Mouse (Mus musculus) kidney, embryonic 14.5 days (tissue): ENCODE data around the gene Paqr9. TPM values are rescaled to one million over a fixed set of nuclear protein-coding genes. Genes with fewer than 3 reads are reported as not detected.

Experiments used
- ATAC-seq: fragments of 200-750 bp; cut with Nextera tagmentation; 2 replicates; pipeline ENCODE4 v1.8.0; 2017; ENCODE audit warnings: moderate number of reproducible peaks, mild to moderate bottlenecking, moderate TSS enrichment, moderate library complexity; ENCODE audit not compliant: low FRiP score, low TSS enrichment
- H3K27ac ChIP-seq: fragments of 300-500 bp; sonication (generic); 2 replicates; pipeline ENCODE4 v1.5.1; 2014; ENCODE audit warnings: low read depth, mild to moderate bottlenecking, low read length, moderate library complexity, mixed read lengths
- H3K27me3 ChIP-seq: fragments of 300-500 bp; sonication (generic); 2 replicates; pipeline ENCODE4 v1.6.1; 2014; ENCODE audit warnings: mild to moderate bottlenecking, low read length; ENCODE audit not compliant: control insufficient read depth, insufficient read depth
- H3K36me3 ChIP-seq: fragments of 300-500 bp; sonication (generic); 2 replicates; pipeline ENCODE4 v1.6.1; 2014; ENCODE audit warnings: low read length, mixed read lengths; ENCODE audit not compliant: control insufficient read depth, insufficient read depth
- H3K4me1 ChIP-seq: fragments of 300-500 bp; sonication (generic); 2 replicates; pipeline ENCODE4 v1.6.1; 2014; ENCODE audit warnings: low read length, mixed read lengths; ENCODE audit not compliant: control insufficient read depth, insufficient read depth
- H3K4me2 ChIP-seq: fragments of 300-500 bp; sonication (generic); replicated peaks from 2 replicates; pipeline ENCODE4 v1.6.1; 2014; ENCODE audit warnings: low read depth, mild to moderate bottlenecking, low read length
- H3K4me3 ChIP-seq: fragments of 300-500 bp; sonication (generic); 2 replicates; pipeline ENCODE4 v1.5.1; 2014; ENCODE audit warnings: mild to moderate bottlenecking, low read length
- H3K9ac ChIP-seq: fragments of 300-500 bp; sonication (generic); 2 replicates; pipeline ENCODE4 v1.6.1; 2014; ENCODE audit warnings: low read depth, mild to moderate bottlenecking, low read length, moderate library complexity
- H3K9me3 ChIP-seq: fragments of 300-500 bp; sonication (generic); 2 replicates; pipeline ENCODE4 v1.6.1; 2016; ENCODE audit warnings: low read length; ENCODE audit not compliant: control insufficient read depth
- WGBS: fragments of 180-500 bp; shearing (Covaris S2); extraction: QIAGEN DNeasy Blood & Tissue Kit; methylation state at CpG from one replicate; pipeline ENCODE4 v1.1.7; 2014; 5-methylcytosine and 5-hydroxymethylcytosine counted together
- polyA plus RNA-seq: library from polyadenylated mRNA; unstranded; fragments of >200 nt; fragmentation: Nextera tagmentation; extraction: Ambion mirVana; gene quantifications from 2 replicates; pipeline ENCODE4 v1.2.1, GENCODE M21; 2014

The Paqr9 gene
- polyA plus RNA-seq, 1 experiment from 2014 or later, result 0.54 TPM

- H3K4me2 ChIP-seq, result no peak overlapping the region
- peaks cover 20% of the 10 kb centered on the region for H3K27me3 ChIP-seq
- H3K4me3 ChIP-seq, result no peak overlapping the region
- H3K9ac ChIP-seq, result no peak overlapping the region
- H3K9me3 ChIP-seq, result no peaks in the 10 kb centered on the region
- H3K27ac ChIP-seq, result no peak overlapping the region
- H3K4me1 ChIP-seq, result no peaks in the 10 kb centered on the region
- no peak for ATAC-seq
- H3K36me3 ChIP-seq, result no peaks in the 10 kb centered on the region
- WGBS, result 65% methylated on average over 5 of the region's 5 CpGs
These were observed 7.5 kb downstream of the Paqr9 start for GRCm38 (mm10) chr9:95566931-95567330.

- Histone ChIP-seq H3K4me3 (no peak overlapping the region), H3K9ac (no peak overlapping the region), H3K27ac (no peak overlapping the region), H3K4me2 (no peak overlapping the region), H3K27me3 (peaks cover 14% of the 10 kb centered on the region), H3K36me3 (no peaks in the 10 kb centered on the region), H3K9me3 (no peaks in the 10 kb centered on the region), H3K4me1 (no peaks in the 10 kb centered on the region)
- 95% methylated on average over 5 of the region's 5 CpGs for WGBS
- ATAC-seq, result no peak
These were observed 9.8 kb downstream of the Paqr9 start for GRCm38 (mm10) chr9:95569249-95569648.

- Histone ChIP-seq H3K36me3 (no peaks in the 10 kb centered on the region), H3K9ac (no peak overlapping the region), H3K4me1 (no peaks in the 10 kb centered on the region), H3K27me3 (peaks cover 9% of the 10 kb centered on the region; the same call in 1 of the 2 replicates), H3K4me2 (no peak overlapping the region), H3K9me3 (no peaks in the 10 kb centered on the region), H3K27ac (no peak overlapping the region), H3K4me3 (no peak overlapping the region)
- 91% methylated on average over 5 of the region's 5 CpGs for WGBS
- ATAC-seq, result no peak
These were observed 10.5 kb downstream of the Paqr9 start for GRCm38 (mm10) chr9:95569966-95570365.

GRCm38 (mm10) chr9:95570604-95571003, 11.1 kb downstream of the Paqr9 start:
- no peak overlapping the region for H3K4me2 ChIP-seq
- no peak overlapping the region for H3K27ac ChIP-seq
- no peaks in the 10 kb centered on the region for H3K36me3 ChIP-seq
- H3K9ac ChIP-seq, result no peak overlapping the region
- H3K27me3 ChIP-seq, result peaks cover 6% of the 10 kb centered on the region; the same call in 1 of the 2 replicates
- ATAC-seq, result no peak
- no peaks in the 10 kb centered on the region for H3K4me1 ChIP-seq
- 86% methylated on average over 4 of the region's 4 CpGs for WGBS
- H3K4me3 ChIP-seq, result no peak overlapping the region
- no peaks in the 10 kb centered on the region for H3K9me3 ChIP-seq

DNA sequence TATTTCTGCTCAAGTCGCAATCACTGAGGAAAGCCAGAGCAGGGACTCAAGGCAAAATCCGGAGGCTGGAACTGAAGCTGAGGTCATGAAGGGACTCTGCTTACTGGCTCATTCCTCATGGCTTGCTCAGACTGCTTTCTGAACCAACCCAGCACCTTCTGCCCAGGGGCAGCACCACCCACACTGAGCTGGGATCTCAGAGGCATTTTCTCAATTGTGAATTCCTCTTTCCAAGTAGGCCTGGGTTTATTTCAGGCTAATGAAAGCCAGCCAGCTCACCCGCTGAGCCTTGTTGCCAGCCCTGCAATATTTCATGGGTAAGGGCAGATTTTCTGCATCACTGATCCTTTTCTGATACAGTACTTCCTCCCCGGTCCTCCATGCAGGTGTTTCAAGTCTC, 12.0 kb downstream of the Paqr9 start:
- H3K4me2 ChIP-seq, result no peak overlapping the region
- no peaks in the 10 kb centered on the region for H3K4me1 ChIP-seq
- peaks cover 6% of the 10 kb centered on the region; the same call in 1 of the 2 replicates for H3K27me3 ChIP-seq
- ATAC-seq, result no peak
- no peaks in the 10 kb centered on the region for H3K9me3 ChIP-seq
- no peak overlapping the region for H3K9ac ChIP-seq
- no peaks in the 10 kb centered on the region for H3K36me3 ChIP-seq
- no peak overlapping the region for H3K27ac ChIP-seq
- no peak overlapping the region for H3K4me3 ChIP-seq
- WGBS, result 83% methylated on average over 4 of the region's 4 CpGs

GRCm38 (mm10) chr9:95572558-95572957, 13.1 kb downstream of the Paqr9 start:
- WGBS, result 71% methylated on average over 5 of the region's 5 CpGs
- Histone ChIP-seq H3K27me3 (no peaks in the 10 kb centered on the region), H3K9ac (no peak overlapping the region), H3K4me3 (no peak overlapping the region), H3K9me3 (no peaks in the 10 kb centered on the region), H3K27ac (no peak overlapping the region), H3K4me2 (no peak overlapping the region), H3K36me3 (no peaks in the 10 kb centered on the region), H3K4me1 (no peaks in the 10 kb centered on the region)
- ATAC-seq, result no peak

- Histone ChIP-seq H3K4me1 (no peaks in the 10 kb centered on the region), H3K4me2 (no peak overlapping the region), H3K27ac (no peak overlapping the region), H3K9me3 (no peaks in the 10 kb centered on the region), H3K27me3 (no peaks in the 10 kb centered on the region), H3K9ac (no peak overlapping the region), H3K4me3 (no peak overlapping the region), H3K36me3 (no peaks in the 10 kb centered on the region)
- whole genome bisulfite sequencing, result 87% methylated on average over 4 of the region's 4 CpGs
- no peak for ATAC-seq
These were observed 14.7 kb downstream of the Paqr9 start for GRCm38 (mm10) chr9:95574116-95574515.

DNA sequence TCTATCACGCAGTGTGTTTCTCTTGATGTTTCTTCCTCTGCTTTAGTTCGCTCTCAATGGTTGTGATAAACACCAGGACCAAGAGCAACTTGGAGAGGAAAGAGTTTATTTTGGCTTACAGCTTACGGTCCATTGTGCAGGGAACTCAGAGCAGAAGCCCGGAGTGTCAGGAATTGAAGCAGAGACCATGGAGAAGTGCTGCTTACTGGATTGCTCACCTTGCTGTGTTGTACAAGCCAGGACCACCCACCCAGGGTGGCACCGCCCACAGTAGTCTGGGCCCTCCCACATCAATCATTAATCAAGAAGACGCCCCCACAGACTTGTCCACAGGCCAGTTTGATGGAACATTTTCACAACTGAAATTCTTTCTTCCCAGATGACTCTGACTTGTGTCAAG, 18.0 kb downstream of the Paqr9 start:
- 86% methylated on average over 6 of the region's 6 CpGs for WGBS
- H3K4me1 ChIP-seq, result no peaks in the 10 kb centered on the region
- H3K36me3 ChIP-seq, result no peaks in the 10 kb centered on the region
- ATAC-seq, result no peak
- no peak overlapping the region for H3K4me3 ChIP-seq
- H3K4me2 ChIP-seq, result no peak overlapping the region
- no peak overlapping the region for H3K27ac ChIP-seq
- H3K9ac ChIP-seq, result no peak overlapping the region
- no peaks in the 10 kb centered on the region for H3K9me3 ChIP-seq
- H3K27me3 ChIP-seq, result peaks cover 9% of the 10 kb centered on the region; the same call in 1 of the 2 replicates

- H3K4me2 ChIP-seq, result no peak overlapping the region
- H3K4me3 ChIP-seq, result no peak overlapping the region
- WGBS, result 90% methylated on average over 5 of the region's 5 CpGs
- H3K27ac ChIP-seq, result no peak overlapping the region
- H3K9me3 ChIP-seq, result no peaks in the 10 kb centered on the region
- peaks cover 9% of the 10 kb centered on the region; the same call in 1 of the 2 replicates for H3K27me3 ChIP-seq
- no peaks in the 10 kb centered on the region for H3K36me3 ChIP-seq
- H3K4me1 ChIP-seq, result no peaks in the 10 kb centered on the region
- ATAC-seq, result no peak
- no peak overlapping the region for H3K9ac ChIP-seq
These were observed 19.0 kb downstream of the Paqr9 start for GRCm38 (mm10) chr9:95578366-95578895.
